Mouse (Mus musculus) liver, embryonic 14.5 days (tissue): Measurements from ENCODE around the gene Prkn. TPM values are rescaled to one million over a fixed set of nuclear protein-coding genes. Genes with fewer than 3 reads are reported as not detected.

Experiments used
- ATAC-seq: fragments of 200-750 bp; cut with Nextera tagmentation; 2 replicates; pipeline ENCODE4 v1.8.0; 2017; ENCODE audit warnings: moderate number of reproducible peaks, mild to moderate bottlenecking, moderate library complexity; ENCODE audit not compliant: insufficient read depth
- DNase-seq, 3 experiments: peaks; one replicate each; pipeline ENCODE4 v3.0.0-alpha.2; 2012 to 2013; ENCODE audit warnings: low read depth in 3 of 3, low spot score in 3 of 3
- H3K27ac ChIP-seq: fragments of 300-500 bp; sonication (generic); 2 replicates; pipeline ENCODE4 v1.5.1; 2014; ENCODE audit warnings: moderate library complexity, mild to moderate bottlenecking, control low read depth, inconsistent platforms
- H3K27me3 ChIP-seq: fragments of 300-500 bp; sonication (generic); 2 replicates; pipeline ENCODE4 v1.6.1; 2014; ENCODE audit warnings: mild to moderate bottlenecking, low read length, moderate library complexity; ENCODE audit not compliant: control insufficient read depth, insufficient read depth
- H3K36me3 ChIP-seq: fragments of 300-500 bp; sonication (generic); replicated peaks from 2 replicates; pipeline ENCODE4 v1.6.1; 2014; ENCODE audit warnings: low read depth; ENCODE audit not compliant: control insufficient read depth, insufficient read depth
- H3K4me1 ChIP-seq, 2 experiments: fragments of 200-500 bp in 1 of 2; fragments of 300-500 bp in 1 of 2; sonication (generic) in 1 of 2; replicated peaks; 2 replicates each; pipeline ENCODE4 v1.6.1; 2012 to 2014; ENCODE audit warnings: antibody characterized with exemption in 1 of 2, inconsistent platforms in 1 of 2, low read length in 1 of 2; ENCODE audit not compliant: control insufficient read depth in 2 of 2, insufficient read depth in 2 of 2
- H3K4me2 ChIP-seq: fragments of 300-500 bp; sonication (generic); 2 replicates; pipeline ENCODE4 v1.6.1; 2014; ENCODE audit warnings: low read depth, mild to moderate bottlenecking, control low read depth, moderate library complexity
- H3K4me3 ChIP-seq, 2 experiments: fragments of 200-500 bp in 1 of 2; fragments of 300-500 bp in 1 of 2; sonication (generic) in 1 of 2; 2 replicates each; pipeline ENCODE4 v1.5.1; 2012 to 2014; ENCODE audit warnings: low read depth in 2 of 2, low read length in 2 of 2, mild to moderate bottlenecking in 2 of 2, control low read depth in 1 of 2, inconsistent platforms in 1 of 2, moderate library complexity in 1 of 2; ENCODE audit not compliant: insufficient read depth in 1 of 2
- H3K9ac ChIP-seq: fragments of 300-500 bp; sonication (generic); replicated peaks from 2 replicates; pipeline ENCODE4 v1.6.1; 2014; ENCODE audit warnings: mild to moderate bottlenecking, control low read depth, moderate library complexity
- H3K9me3 ChIP-seq: fragments of 300-500 bp; sonication (generic); 2 replicates; pipeline ENCODE4 v1.6.1; 2016; ENCODE audit warnings: low read length, mixed read lengths; ENCODE audit not compliant: control insufficient read depth
- CTCF ChIP-seq: IDR thresholded peaks from 2 replicates; pipeline ENCODE4 v1.5.1; 2016; ENCODE audit warnings: antibody characterized with exemption, low read depth, control low read depth
- EP300 ChIP-seq: IDR thresholded peaks from 2 replicates; pipeline ENCODE4 v1.6.1; 2016; ENCODE audit warnings: antibody characterized with exemption, low read depth
- WGBS: fragments of 180-500 bp; shearing (Covaris S2); extraction: QIAGEN DNeasy Blood & Tissue Kit; methylation state at CpG from one replicate; pipeline ENCODE4 v1.1.7; 2014; ENCODE audit not compliant: insufficient replicate concordance; 5-methylcytosine and 5-hydroxymethylcytosine counted together
- polyA plus RNA-seq, 2 experiments: library from polyadenylated mRNA; depleted of rRNA in 1 of 2; stranded (reverse) in 1 of 2; unstranded in 1 of 2; fragments of >200 nt; fragmentation: Nextera tagmentation in 1 of 2; extraction: Ambion mirVana in 1 of 2; gene quantifications; 2 replicates each; pipeline versions ENCODE4 v1.2.1 to v1.2.3; 2012 to 2014

Gene Prkn
- polyA plus RNA-seq, 2 experiments, result 0.17 to 0.61 TPM

DNA sequence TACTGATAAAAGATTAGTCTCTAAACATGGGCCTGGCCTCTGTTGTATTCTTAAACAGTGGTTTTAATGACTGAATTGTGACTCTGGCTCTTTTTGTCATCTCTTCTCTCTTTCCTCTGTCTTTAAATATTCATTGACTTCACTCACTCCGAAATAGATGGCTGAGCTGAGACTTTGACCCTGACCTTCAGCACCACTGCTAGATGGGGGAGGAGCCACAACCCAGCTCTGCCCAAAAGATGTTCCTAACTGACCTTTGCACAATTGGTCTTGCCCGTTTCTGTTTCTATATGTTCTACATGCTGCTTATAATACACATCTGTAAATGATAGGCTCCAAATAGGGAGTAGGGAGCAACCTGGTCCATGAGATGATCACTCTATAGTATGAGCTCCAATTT lies 912.5 kb downstream of the Prkn start:
- H3K4me3 ChIP-seq, result no peak overlapping the region
- TF ChIP-seq EP300, result no peak
- ATAC-seq (no peak), DNase-seq (no peak)
- no peaks in the 10 kb centered on the region for H3K36me3 ChIP-seq
- H3K4me1 ChIP-seq, result no peaks in the 10 kb centered on the region
- no peak overlapping the region for H3K4me2 ChIP-seq
- H3K9ac ChIP-seq, result no peak overlapping the region
- H3K9me3 ChIP-seq, result no peaks in the 10 kb centered on the region
- H3K27ac ChIP-seq, result no peak overlapping the region
- WGBS, result 33% methylated on average over 2 of the region's 2 CpGs
- H3K27me3 ChIP-seq, result no peaks in the 10 kb centered on the region

DNA sequence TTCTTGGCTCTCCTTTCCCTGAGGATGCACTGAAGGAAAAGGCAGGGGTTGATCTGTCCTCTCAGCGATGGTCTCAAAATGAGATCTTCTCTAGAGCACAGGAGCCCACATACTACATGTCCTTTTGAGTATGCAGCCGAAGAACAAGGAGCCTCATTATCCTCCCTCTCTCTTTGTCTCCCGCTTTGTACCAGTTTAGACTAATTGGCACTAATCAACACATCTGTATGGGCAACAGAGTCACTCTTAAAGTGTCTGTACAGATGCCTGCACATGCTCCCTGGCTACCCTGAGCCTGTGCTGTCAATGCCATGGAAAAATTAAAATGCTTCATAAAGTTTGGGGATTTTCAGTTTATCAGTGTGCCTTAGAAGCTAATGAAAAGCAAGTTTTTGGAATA lies 924.9 kb downstream of the Prkn start:
- TF ChIP-seq CTCF (no peak), EP300 (no peak)
- Histone ChIP-seq H3K36me3 (no peaks in the 10 kb centered on the region), H3K27me3 (no peaks in the 10 kb centered on the region), H3K9ac (no peak overlapping the region), H3K27ac (no peak overlapping the region), H3K9me3 (no peaks in the 10 kb centered on the region), H3K4me3 (no peak overlapping the region), H3K4me2 (no peak overlapping the region), H3K4me1 (no peaks in the 10 kb centered on the region)
- WGBS, result 54% methylated on average over 3 of the region's 3 CpGs
- ATAC-seq, result no peak
- no peak for DNase-seq

DNA sequence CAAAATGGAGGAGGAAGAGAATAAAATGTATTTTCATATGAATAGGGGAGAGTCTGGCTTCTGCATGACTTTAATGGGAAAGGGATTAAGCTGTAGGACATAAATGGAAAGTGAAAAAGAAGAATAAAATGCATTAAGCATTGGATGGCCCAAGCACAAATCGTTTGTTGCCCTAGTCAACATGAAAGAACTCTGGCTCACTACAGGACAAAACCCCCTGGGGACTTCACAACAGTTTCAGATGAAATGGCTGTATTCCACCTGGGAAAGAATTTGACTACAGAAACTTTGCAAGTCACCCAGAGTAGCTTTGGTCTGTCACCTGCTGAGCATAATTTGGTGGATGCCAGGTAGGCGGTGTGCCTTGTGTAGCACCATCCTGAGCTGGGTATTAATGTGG lies 925.4 kb downstream of the Prkn start:
- no peak for DNase-seq
- no peak overlapping the region for H3K4me2 ChIP-seq
- TF ChIP-seq EP300 (no peak), CTCF (no peak)
- no peak overlapping the region for H3K9ac ChIP-seq
- WGBS, result 37% methylated on average over 2 of the region's 2 CpGs
- H3K36me3 ChIP-seq, result no peaks in the 10 kb centered on the region
- no peak overlapping the region for H3K4me3 ChIP-seq
- no peaks in the 10 kb centered on the region for H3K4me1 ChIP-seq
- ATAC-seq, result no peak
- H3K9me3 ChIP-seq, result no peaks in the 10 kb centered on the region
- no peak overlapping the region for H3K27ac ChIP-seq
- no peaks in the 10 kb centered on the region for H3K27me3 ChIP-seq

DNA sequence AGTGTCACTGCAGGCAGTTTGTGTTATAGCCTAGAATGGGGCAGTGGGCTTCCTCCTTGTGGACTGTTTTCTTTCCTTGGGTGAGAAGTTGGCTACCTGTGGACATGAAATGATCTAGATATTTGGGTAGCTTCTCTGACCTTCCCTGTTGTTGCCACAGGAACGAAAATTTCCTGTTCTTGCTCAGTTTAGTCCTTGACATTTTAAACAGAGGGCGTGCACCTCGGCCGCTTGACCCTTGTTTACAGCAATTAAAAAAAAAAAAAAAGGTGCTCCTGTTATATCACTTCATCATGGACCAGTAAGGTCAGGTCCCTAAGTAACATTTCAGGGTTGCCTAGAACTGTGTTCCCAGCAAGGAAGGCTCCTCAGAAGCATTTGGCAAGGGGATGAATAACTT lies 927.1 kb downstream of the Prkn start:
- no peak overlapping the region for H3K27ac ChIP-seq
- no peak overlapping the region for H3K4me3 ChIP-seq
- TF ChIP-seq EP300, result no peak
- TF ChIP-seq CTCF, result no peak
- no peak overlapping the region for H3K4me2 ChIP-seq
- DNase-seq, result no peak
- no peak for ATAC-seq
- H3K4me1 ChIP-seq, result no peaks in the 10 kb centered on the region
- WGBS, result 51% methylated on average over 4 of the region's 4 CpGs
- H3K36me3 ChIP-seq, result no peaks in the 10 kb centered on the region
- H3K9me3 ChIP-seq, result no peaks in the 10 kb centered on the region
- H3K27me3 ChIP-seq, result no peaks in the 10 kb centered on the region
- no peak overlapping the region for H3K9ac ChIP-seq

DNA sequence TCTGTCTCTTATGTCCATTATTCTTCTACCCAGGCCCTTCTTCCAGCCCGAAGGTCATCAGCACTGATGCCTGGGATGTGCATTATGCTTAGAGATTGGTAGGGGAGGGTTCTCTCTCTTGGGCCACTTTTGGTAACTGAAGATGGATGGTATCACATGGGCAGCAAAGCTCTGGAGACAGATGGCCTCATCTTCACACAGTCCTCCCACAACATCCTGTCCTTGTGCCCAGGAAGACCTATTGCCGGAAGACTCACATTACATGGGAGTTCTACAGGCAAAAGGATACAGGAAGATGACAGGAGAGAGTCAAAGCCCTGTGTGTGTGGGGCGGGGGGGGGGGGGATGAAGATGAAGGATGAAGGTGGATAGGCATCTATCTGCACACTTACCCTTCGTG lies 928.2 kb downstream of the Prkn start:
- H3K9me3 ChIP-seq, result no peaks in the 10 kb centered on the region
- 58% methylated on average over 4 of the region's 4 CpGs for WGBS
- H3K4me2 ChIP-seq, result no peak overlapping the region
- ATAC-seq (no peak), DNase-seq (no peak)
- no peaks in the 10 kb centered on the region for H3K36me3 ChIP-seq
- H3K4me1 ChIP-seq, result no peaks in the 10 kb centered on the region
- no peak overlapping the region for H3K9ac ChIP-seq
- H3K27ac ChIP-seq, result no peak overlapping the region
- TF ChIP-seq CTCF, result no peak
- no peak for TF ChIP-seq EP300
- H3K4me3 ChIP-seq, result no peak overlapping the region
- H3K27me3 ChIP-seq, result no peaks in the 10 kb centered on the region

DNA sequence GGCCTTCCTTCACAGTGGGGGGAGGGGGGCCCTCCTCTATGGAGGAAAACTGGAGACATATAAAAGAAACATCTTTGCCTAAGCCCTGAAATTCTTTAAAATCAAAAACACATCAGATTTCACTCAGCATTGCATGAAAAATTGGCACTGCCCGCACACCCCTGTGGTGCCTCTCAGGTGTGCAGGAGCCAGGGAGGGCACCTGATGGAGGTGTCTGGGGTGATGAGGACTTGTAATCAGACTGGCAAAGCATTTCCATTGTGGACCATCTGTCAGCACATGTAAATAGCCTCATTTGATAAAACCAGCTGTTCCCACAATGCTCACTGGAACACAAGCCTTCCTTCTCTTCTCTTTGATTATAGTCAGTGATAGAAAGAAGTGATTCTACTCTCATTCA lies 928.8 kb downstream of the Prkn start:
- H3K9ac ChIP-seq, result no peak overlapping the region
- no peaks in the 10 kb centered on the region for H3K27me3 ChIP-seq
- TF ChIP-seq CTCF, result no peak
- H3K9me3 ChIP-seq, result no peaks in the 10 kb centered on the region
- no peaks in the 10 kb centered on the region for H3K4me1 ChIP-seq
- H3K4me3 ChIP-seq, result no peak overlapping the region
- ATAC-seq (no peak), DNase-seq (no peak)
- no peak overlapping the region for H3K4me2 ChIP-seq
- no peak overlapping the region for H3K27ac ChIP-seq
- WGBS, result 65% methylated on average over 1 of the region's 1 CpGs
- H3K36me3 ChIP-seq, result no peaks in the 10 kb centered on the region
